Mouse (Mus musculus) hindbrain, embryonic 14.5 days (tissue): ENCODE results near the gene Ccnt2. TPM values are rescaled to one million over a fixed set of nuclear protein-coding genes. Genes with fewer than 3 reads are reported as not detected.

Experiments
- ATAC-seq: fragments of 200-750 bp; cut with Nextera tagmentation; 2 replicates; pipeline ENCODE4 v1.8.0; 2017; ENCODE audit warnings: moderate number of reproducible peaks, mild to moderate bottlenecking, moderate TSS enrichment, moderate library complexity; ENCODE audit not compliant: low FRiP score
- DNase-seq: peaks from one replicate; pipeline ENCODE4 v3.0.0-alpha.2; 2015; ENCODE audit warnings: low spot score
- H3K27ac ChIP-seq: fragments of 300-500 bp; sonication (generic); 2 replicates; pipeline ENCODE4 v1.5.1; 2014; ENCODE audit warnings: mild to moderate bottlenecking, moderate library complexity
- H3K27me3 ChIP-seq: fragments of 300-500 bp; sonication (generic); 2 replicates; pipeline ENCODE4 v1.6.1; 2014; ENCODE audit warnings: mild to moderate bottlenecking, low read length, mixed read lengths; ENCODE audit not compliant: control insufficient read depth, insufficient read depth
- H3K36me3 ChIP-seq: fragments of 300-500 bp; sonication (generic); replicated peaks from 2 replicates; pipeline ENCODE4 v1.6.1; 2014; ENCODE audit not compliant: control insufficient read depth, insufficient read depth
- H3K4me1 ChIP-seq: fragments of 300-500 bp; sonication (generic); replicated peaks from 2 replicates; pipeline ENCODE4 v1.6.1; 2014; ENCODE audit warnings: antibody characterized with exemption, low read length, mixed read lengths; ENCODE audit not compliant: control insufficient read depth, insufficient read depth
- H3K4me2 ChIP-seq: fragments of 300-500 bp; sonication (generic); replicated peaks from 2 replicates; pipeline ENCODE4 v1.6.1; 2014; ENCODE audit warnings: mild to moderate bottlenecking, moderate library complexity
- H3K4me3 ChIP-seq: fragments of 300-500 bp; sonication (generic); replicated peaks from 2 replicates; pipeline ENCODE4 v1.5.1; 2014; ENCODE audit warnings: mild to moderate bottlenecking, low read length
- H3K9ac ChIP-seq: fragments of 300-500 bp; sonication (generic); 2 replicates; pipeline ENCODE4 v1.6.1; 2014
- H3K9me3 ChIP-seq: fragments of 300-500 bp; sonication (generic); 2 replicates; pipeline ENCODE4 v1.6.1; 2016; ENCODE audit warnings: low read length; ENCODE audit not compliant: control insufficient read depth
- WGBS: fragments of 180-500 bp; shearing (Covaris S2); extraction: QIAGEN DNeasy Blood & Tissue Kit; methylation state at CpG from one replicate; pipeline ENCODE4 v1.1.7; 2014; 5-methylcytosine and 5-hydroxymethylcytosine counted together
- polyA plus RNA-seq: library from polyadenylated mRNA; unstranded; fragments of >200 nt; fragmentation: Nextera tagmentation; extraction: Ambion mirVana; gene quantifications from 2 replicates; pipeline ENCODE4 v1.2.1, GENCODE M21; 2014

Gene Ccnt2
- polyA plus RNA-seq, 1 experiment from 2014 or later = 83.4 TPM

DNA sequence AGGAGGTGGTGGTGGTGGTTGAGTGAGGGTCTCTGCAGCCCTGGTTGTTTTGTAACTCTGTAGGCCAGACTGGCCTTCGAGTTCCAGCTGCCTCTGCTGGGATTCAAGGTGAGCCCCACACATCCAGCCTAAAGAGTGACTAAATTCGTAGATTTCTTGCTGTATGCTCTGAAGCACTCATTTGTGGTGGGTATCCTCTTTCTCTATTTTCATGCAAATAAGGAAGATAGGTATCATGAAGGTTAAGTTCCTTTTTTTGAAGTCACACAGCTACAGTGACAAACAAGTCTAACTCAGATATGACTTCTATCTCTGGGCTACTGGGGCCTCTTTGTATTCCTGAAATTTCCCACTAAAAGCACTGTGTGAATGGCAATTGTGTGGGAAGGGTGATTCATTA lies 6.9 kb downstream of the Ccnt2 start:
- Histone ChIP-seq H3K36me3 (peaks cover 8% of the 10 kb centered on the region; the same call in 1 of the 2 replicates), H3K4me2 (no peak overlapping the region), H3K4me3 (no peak overlapping the region), H3K27ac (no peak overlapping the region), H3K9ac (no peak overlapping the region), H3K27me3 (no peaks in the 10 kb centered on the region), H3K9me3 (no peaks in the 10 kb centered on the region), H3K4me1 (peaks cover 30% of the 10 kb centered on the region)
- DNase-seq (no peak), ATAC-seq (no peak)
- 74% methylated on average over 2 of the region's 2 CpGs for WGBS

DNA sequence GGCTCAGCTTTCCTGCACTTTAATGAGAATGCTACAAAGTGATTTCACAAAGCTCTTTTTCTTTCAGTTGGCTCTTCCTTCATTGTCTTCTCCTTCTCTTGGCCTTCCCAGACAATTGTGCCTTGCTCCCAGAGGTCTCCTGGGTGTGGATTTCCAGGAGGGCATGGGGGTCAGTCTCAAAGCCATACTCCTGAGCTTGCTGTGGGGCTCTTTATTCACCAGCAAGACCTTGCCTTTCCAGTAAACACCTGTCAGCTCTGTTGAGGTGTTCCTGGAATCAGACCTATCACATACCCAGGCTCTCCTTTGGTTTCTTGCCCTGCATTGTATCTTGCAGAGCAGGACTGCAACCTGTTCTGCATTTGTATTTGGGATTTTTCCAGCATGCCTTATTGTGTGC lies 9.9 kb downstream of the Ccnt2 start:
- Histone ChIP-seq H3K9ac (no peak overlapping the region), H3K36me3 (0 out of 2 replicates have a peak, but pooled peaks cover 8% of the 10 kb centered on the region), H3K4me3 (no peak overlapping the region), H3K4me1 (peaks cover 17% of the 10 kb centered on the region), H3K27ac (no peak overlapping the region), H3K9me3 (no peaks in the 10 kb centered on the region), H3K4me2 (no peak overlapping the region), H3K27me3 (no peaks in the 10 kb centered on the region)
- no peak for ATAC-seq
- no peak for DNase-seq

DNA sequence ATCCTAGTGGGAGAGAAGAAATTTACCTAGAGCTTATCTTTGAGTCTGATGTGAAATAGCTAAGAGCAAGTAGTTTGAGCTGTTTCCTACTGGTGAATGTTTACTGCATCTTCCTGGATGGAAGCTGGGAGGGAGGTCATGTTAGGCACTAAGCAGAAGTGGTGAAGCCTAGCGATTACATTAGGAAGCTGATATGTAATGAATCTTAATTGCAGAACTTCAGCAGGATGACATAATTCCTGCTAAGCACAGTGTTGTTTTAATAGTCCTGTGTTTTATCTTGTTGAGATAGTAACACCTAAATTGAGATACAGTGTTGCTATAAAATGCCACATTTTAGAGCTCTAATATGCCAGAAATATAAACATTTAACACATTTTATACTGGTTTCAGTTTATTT lies 11.9 kb downstream of the Ccnt2 start:
- Histone ChIP-seq H3K27me3 (no peaks in the 10 kb centered on the region), H3K27ac (no peak overlapping the region), H3K4me3 (no peak overlapping the region), H3K9ac (no peak overlapping the region), H3K4me1 (peaks cover 15% of the 10 kb centered on the region), H3K4me2 (no peak overlapping the region), H3K36me3 (no peaks in the 10 kb centered on the region), H3K9me3 (no peaks in the 10 kb centered on the region)
- ATAC-seq (no peak), DNase-seq (no peak)
- 77% methylated on average over 1 of the region's 1 CpGs for WGBS

DNA sequence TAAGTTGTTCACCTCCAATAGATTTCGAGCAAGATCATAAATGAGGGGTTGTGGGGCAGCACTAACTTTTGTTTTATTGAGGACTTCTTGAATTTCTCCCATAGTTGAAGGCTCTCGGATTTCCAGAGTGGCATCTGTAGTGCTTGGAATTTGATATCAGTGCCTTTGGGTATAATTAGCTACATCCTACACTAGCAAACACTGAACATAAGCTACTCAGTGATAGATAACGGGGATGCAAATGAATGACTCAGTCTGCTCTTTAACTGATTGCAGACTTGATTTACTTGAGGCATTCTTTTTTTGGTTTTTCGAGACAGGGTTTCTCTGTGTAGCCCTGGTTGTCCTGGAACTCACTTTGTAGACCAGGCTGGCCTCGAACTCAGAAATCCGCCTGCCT lies 15.0 kb downstream of the Ccnt2 start:
- Histone ChIP-seq H3K9me3 (no peaks in the 10 kb centered on the region), H3K36me3 (no peaks in the 10 kb centered on the region; the same call in none of the 2 replicates), H3K27me3 (no peaks in the 10 kb centered on the region), H3K4me2 (no peak overlapping the region), H3K9ac (no peak overlapping the region), H3K27ac (no peak overlapping the region), H3K4me1 (peaks cover 3% of the 10 kb centered on the region; the same call in 1 of the 2 replicates), H3K4me3 (no peak overlapping the region)
- 90% methylated on average over 6 of the region's 6 CpGs for WGBS
- ATAC-seq (no peak), DNase-seq (no peak)

- DNase-seq (no peak), ATAC-seq (no peak)
- 96% methylated on average over 1 of the region's 1 CpGs for WGBS
Measured at GRCm38 (mm10) chr1:127793459-127793858, 19.5 kb downstream of the Ccnt2 start.

DNA sequence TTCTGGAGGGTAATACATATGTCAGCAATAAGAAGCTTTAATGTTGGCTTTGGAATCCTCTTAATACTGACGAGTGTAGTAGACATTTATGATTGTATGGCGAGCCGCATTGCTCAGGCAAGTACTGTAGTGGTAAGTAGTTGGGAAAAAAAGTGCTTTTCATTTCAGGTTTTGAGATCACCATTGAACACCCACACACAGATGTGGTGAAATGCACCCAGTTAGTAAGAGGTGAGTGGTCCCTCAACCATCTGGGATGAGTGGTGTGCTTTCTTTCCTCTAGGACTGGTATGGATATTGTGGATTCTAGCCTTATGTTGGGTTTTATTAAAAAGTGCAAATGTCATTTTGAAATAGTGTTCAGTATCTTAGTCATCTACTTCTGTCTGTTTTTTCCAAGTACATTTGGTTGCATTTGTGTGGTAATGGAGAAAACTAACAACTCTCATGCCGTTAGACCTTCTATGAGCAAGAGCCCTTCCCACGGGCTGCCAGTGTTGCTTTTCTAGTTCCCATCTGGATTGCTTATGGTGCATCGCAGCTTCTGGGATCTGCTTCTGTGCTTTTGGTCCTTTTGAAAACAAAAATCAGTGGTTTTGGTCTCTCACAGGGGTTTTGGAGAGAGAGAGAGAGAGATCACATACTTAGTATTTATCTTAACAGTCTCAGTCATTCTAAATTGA lies 21.3 kb downstream of the Ccnt2 start:
- H3K9ac ChIP-seq = no peak overlapping the region
- WGBS = 92% methylated on average over 6 of the region's 6 CpGs
- no peaks in the 10 kb centered on the region for H3K27me3 ChIP-seq

More at GRCm38 (mm10) chr1:127793459-127793858, 19.5 kb downstream of the Ccnt2 start:
- no peak overlapping the region for H3K4me2 ChIP-seq
- H3K4me3 ChIP-seq = no peak overlapping the region
- peaks cover 15% of the 10 kb centered on the region for H3K36me3 ChIP-seq
- no peaks in the 10 kb centered on the region for H3K27me3 ChIP-seq
- no peaks in the 10 kb centered on the region for H3K9me3 ChIP-seq
- H3K9ac ChIP-seq = no peak overlapping the region
- no peaks in the 10 kb centered on the region for H3K4me1 ChIP-seq
- no peak overlapping the region for H3K27ac ChIP-seq

DNA sequence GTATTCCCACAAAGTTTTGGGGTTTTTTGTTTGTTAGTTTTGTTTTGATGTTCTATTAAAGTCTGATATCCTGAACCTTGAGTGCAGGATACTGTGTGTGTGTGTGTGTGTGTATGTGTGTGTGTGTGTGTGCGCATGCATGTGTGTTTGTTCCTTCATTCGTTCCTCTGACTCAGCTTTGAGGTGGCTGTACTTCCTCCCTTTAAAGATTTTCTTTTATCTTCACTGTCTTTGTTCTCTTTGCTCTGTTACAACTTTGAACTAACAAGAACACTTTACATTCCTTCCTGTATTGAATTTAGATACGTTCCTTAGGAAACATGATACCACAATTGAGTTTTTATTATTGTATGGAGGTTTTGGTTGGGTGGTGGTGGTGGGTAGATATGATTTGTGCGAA lies 22.4 kb downstream of the Ccnt2 start:
- H3K9me3 ChIP-seq = no peaks in the 10 kb centered on the region
- no peak overlapping the region for H3K9ac ChIP-seq
- no peak for ATAC-seq
- no peaks in the 10 kb centered on the region for H3K4me1 ChIP-seq
- H3K4me3 ChIP-seq = no peak overlapping the region
- no peaks in the 10 kb centered on the region for H3K27me3 ChIP-seq
- 82% methylated on average over 4 of the region's 4 CpGs for WGBS
- no peak overlapping the region for H3K27ac ChIP-seq
- H3K4me2 ChIP-seq = no peak overlapping the region
- no peak for DNase-seq
- peaks cover 32% of the 10 kb centered on the region for H3K36me3 ChIP-seq

More for the DNA sequence above, 21.3 kb downstream of the Ccnt2 start:
- ATAC-seq (no peak), DNase-seq (no peak)
- H3K9me3 ChIP-seq = no peaks in the 10 kb centered on the region
- H3K4me3 ChIP-seq = no peak overlapping the region
- H3K27ac ChIP-seq = no peak overlapping the region
- no peak overlapping the region for H3K4me2 ChIP-seq
- H3K36me3 ChIP-seq = peaks cover 30% of the 10 kb centered on the region
- no peaks in the 10 kb centered on the region for H3K4me1 ChIP-seq

DNA sequence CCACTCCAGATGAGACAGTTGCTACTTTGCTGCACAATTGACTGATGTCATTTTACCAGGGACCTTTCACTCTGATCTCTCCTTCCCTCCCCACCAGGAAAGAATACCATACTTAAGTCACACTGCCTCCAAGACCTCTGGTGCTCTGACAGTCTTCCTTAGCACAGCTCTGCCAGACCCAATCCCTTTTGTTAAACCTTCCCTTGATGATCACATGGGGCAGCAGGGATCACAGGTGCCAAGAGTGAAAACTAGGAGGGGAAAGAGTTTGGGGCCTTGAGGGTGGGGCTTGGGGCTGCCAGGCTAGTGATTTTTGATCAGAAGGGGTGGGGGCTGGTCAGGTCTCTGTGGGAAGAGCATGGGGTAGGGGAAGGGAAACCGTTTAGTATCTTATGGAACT lies 22.8 kb downstream of the Ccnt2 start:
- Histone ChIP-seq H3K27ac (no peak overlapping the region), H3K9me3 (no peaks in the 10 kb centered on the region), H3K36me3 (peaks cover 35% of the 10 kb centered on the region), H3K4me1 (no peaks in the 10 kb centered on the region), H3K9ac (no peak overlapping the region), H3K27me3 (no peaks in the 10 kb centered on the region), H3K4me3 (no peak overlapping the region), H3K4me2 (no peak overlapping the region)
- ATAC-seq (no peak), DNase-seq (no peak)
- 87% methylated on average over 1 of the region's 1 CpGs for WGBS

DNA sequence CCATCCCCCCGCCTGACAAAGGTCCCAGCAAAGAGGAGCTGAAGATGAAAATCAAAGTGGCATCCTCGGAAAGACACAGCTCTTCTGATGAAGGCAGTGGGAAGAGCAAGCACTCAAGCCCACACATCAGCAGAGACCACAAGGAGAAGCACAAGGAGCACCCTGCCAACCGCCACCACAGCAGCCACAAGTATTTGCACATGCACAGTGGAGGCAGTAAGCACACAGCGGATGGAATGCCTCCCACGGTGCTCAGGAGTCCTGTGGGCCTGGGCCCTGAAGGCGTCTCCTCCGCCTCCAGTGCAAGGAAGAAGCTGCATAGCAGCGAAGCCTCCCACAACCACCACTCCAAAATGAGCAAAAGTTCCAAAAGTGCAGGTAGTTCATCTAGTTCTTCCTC lies 29.0 kb downstream of the Ccnt2 start:
- DNase-seq = no peak
- Histone ChIP-seq H3K9ac (no peak overlapping the region), H3K36me3 (peaks cover 57% of the 10 kb centered on the region), H3K9me3 (no peaks in the 10 kb centered on the region), H3K4me2 (no peak overlapping the region), H3K4me3 (no peak overlapping the region), H3K4me1 (no peaks in the 10 kb centered on the region), H3K27ac (no peak overlapping the region), H3K27me3 (no peaks in the 10 kb centered on the region)
- WGBS = 86% methylated on average over 8 of the region's 8 CpGs
- ATAC-seq = no peak

DNA sequence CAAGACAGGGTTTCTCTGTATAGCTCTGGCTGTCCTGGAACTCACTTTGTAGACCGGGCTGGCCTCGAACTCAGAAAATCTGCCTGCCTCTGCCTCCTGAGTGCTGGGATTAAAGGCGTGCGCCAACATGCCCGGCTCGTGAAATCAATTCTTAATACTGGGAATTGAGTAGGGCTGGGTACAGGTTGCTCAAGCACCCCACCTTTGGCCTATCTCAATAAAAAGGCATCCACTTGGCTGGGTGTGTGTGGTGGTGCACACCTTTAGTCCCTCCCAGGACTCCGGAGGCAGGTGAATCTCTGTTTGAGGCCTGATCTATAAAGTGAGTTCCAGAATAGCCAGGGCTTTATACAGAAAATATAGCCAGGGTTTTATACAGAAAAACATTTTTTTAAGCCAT lies 34.7 kb downstream of the Ccnt2 start:
- Histone ChIP-seq H3K9ac (no peak overlapping the region), H3K36me3 (peaks cover 15% of the 10 kb centered on the region), H3K4me2 (no peak overlapping the region), H3K4me1 (no peaks in the 10 kb centered on the region), H3K27me3 (no peaks in the 10 kb centered on the region), H3K4me3 (no peak overlapping the region), H3K27ac (no peak overlapping the region), H3K9me3 (no peaks in the 10 kb centered on the region)
- no peak for ATAC-seq
- DNase-seq = no peak
- WGBS = 98% methylated on average over 7 of the region's 7 CpGs
